Mouse (Mus musculus): ENCODE measurements around the gene Eif2a.

The Eif2a gene

GRCm38 (mm10) chr3:58525652-58526407, at the start of gene Eif2a, which contains the start of gene Serp1:
TSS of gene Eif2a (plus strand) at chr3:58525821.
TSS of gene Serp1 (minus strand) at chr3:58525892.
- peak; percentile 92 for DNase-seq (ENCODE audit: low read depth, low spot score)

GRCm38 (mm10) chr3:58478755-58479455, 46.7 kb upstream of the Eif2a start:
- no peak for DNase-seq (ENCODE audit: low read depth, low spot score)

- DNase-seq (ENCODE audit: low read depth, low spot score) = no peak
Observed at GRCm38 (mm10) chr3:58485883-58486282, 39.7 kb upstream of the Eif2a start.

GRCm38 (mm10) chr3:58487121-58487520, 38.5 kb upstream of the Eif2a start:
- no peak for DNase-seq (ENCODE audit: low read depth, low spot score)

GRCm38 (mm10) chr3:58487999-58488775, 37.4 kb upstream of the Eif2a start:
- no peak for DNase-seq (ENCODE audit: low read depth, low spot score)

GRCm38 (mm10) chr3:58490787-58491186, 34.8 kb upstream of the Eif2a start:
- no peak for DNase-seq (ENCODE audit: low read depth, low spot score)

- no peak for DNase-seq (ENCODE audit: low read depth, low spot score)
Observed at GRCm38 (mm10) chr3:58493621-58494020, 32.0 kb upstream of the Eif2a start.

- no peak for DNase-seq (ENCODE audit: low read depth, low spot score)
Observed at GRCm38 (mm10) chr3:58501961-58502360, 23.7 kb upstream of the Eif2a start.

- no peak for DNase-seq (ENCODE audit: low read depth, low spot score)
Observed at GRCm38 (mm10) chr3:58503720-58504333, 21.8 kb upstream of the Eif2a start.

- no peak for DNase-seq (ENCODE audit: low read depth, low spot score)
Observed at GRCm38 (mm10) chr3:58504676-58505075, 20.9 kb upstream of the Eif2a start.

GRCm38 (mm10) chr3:58508020-58508750, 17.4 kb upstream of the Eif2a start:
- DNase-seq (ENCODE audit: low read depth, low spot score) = no peak

- no peak for DNase-seq (ENCODE audit: low read depth, low spot score)
Observed at GRCm38 (mm10) chr3:58511581-58511980, 14.0 kb upstream of the Eif2a start.

GRCm38 (mm10) chr3:58512740-58513139, 12.9 kb upstream of the Eif2a start:
- DNase-seq (ENCODE audit: low read depth, low spot score) = no peak

GRCm38 (mm10) chr3:58513483-58513882, 12.1 kb upstream of the Eif2a start:
- no peak for DNase-seq (ENCODE audit: low read depth, low spot score)

- DNase-seq (ENCODE audit: low read depth, low spot score) = no peak
Observed at GRCm38 (mm10) chr3:58515947-58516601, 9.5 kb upstream of the Eif2a start.

GRCm38 (mm10) chr3:58516602-58516976, 9.0 kb upstream of the Eif2a start:
- no peak for DNase-seq (ENCODE audit: low read depth, low spot score)

- DNase-seq (ENCODE audit: low read depth, low spot score) = no peak
Observed at GRCm38 (mm10) chr3:58517258-58517657, 8.4 kb upstream of the Eif2a start.

- DNase-seq (ENCODE audit: low read depth, low spot score) = no peak
Observed at GRCm38 (mm10) chr3:58517800-58518199, 7.8 kb upstream of the Eif2a start.

GRCm38 (mm10) chr3:58518962-58519361, 6.7 kb upstream of the Eif2a start:
- no peak for DNase-seq (ENCODE audit: low read depth, low spot score)

GRCm38 (mm10) chr3:58519536-58519935, 6.1 kb upstream of the Eif2a start:
- no peak for DNase-seq (ENCODE audit: low read depth, low spot score)

- no peak for DNase-seq (ENCODE audit: low read depth, low spot score)
Observed at GRCm38 (mm10) chr3:58520286-58520685, 5.3 kb upstream of the Eif2a start.
